Mouse (Mus musculus) heart, embryonic 11.5 days (tissue): ENCODE measurements around the gene Prdx3. TPM values are rescaled to one million over a fixed set of nuclear protein-coding genes. Genes with fewer than 3 reads are reported as not detected.

Source experiments
- ATAC-seq: fragments of 200-750 bp; cut with Nextera tagmentation; replicated peaks from 2 replicates; pipeline ENCODE4 v1.8.0; 2017; ENCODE audit warnings: moderate library complexity; ENCODE audit not compliant: insufficient number of reproducible peaks, low FRiP score, low TSS enrichment
- H3K27ac ChIP-seq: fragments of 300-500 bp; sonication (generic); 2 replicates; pipeline ENCODE4 v1.5.1; 2014; ENCODE audit warnings: mild to moderate bottlenecking, low read depth, low read length
- H3K27me3 ChIP-seq: fragments of 300-500 bp; sonication (generic); 2 replicates; pipeline ENCODE4 v1.6.1; 2014; ENCODE audit warnings: mild to moderate bottlenecking, low read length, mixed read lengths; ENCODE audit not compliant: control insufficient read depth, insufficient read depth
- H3K36me3 ChIP-seq: fragments of 300-500 bp; sonication (generic); 2 replicates; pipeline ENCODE4 v1.6.1; 2014; ENCODE audit warnings: mild to moderate bottlenecking, low read length, moderate library complexity, mixed read lengths; ENCODE audit not compliant: control insufficient read depth, insufficient read depth
- H3K4me1 ChIP-seq: fragments of 300-500 bp; sonication (generic); 2 replicates; pipeline ENCODE4 v1.6.1; 2014; ENCODE audit warnings: low read length; ENCODE audit not compliant: control insufficient read depth, insufficient read depth
- H3K4me2 ChIP-seq: fragments of 300-500 bp; sonication (generic); 2 replicates; pipeline ENCODE4 v1.6.1; 2014; ENCODE audit warnings: mild to moderate bottlenecking, moderate library complexity
- H3K4me3 ChIP-seq: fragments of 300-500 bp; sonication (generic); 2 replicates; pipeline ENCODE4 v1.5.1; 2014; ENCODE audit warnings: low read depth, low read length
- H3K9ac ChIP-seq: fragments of 300-500 bp; sonication (generic); 2 replicates; pipeline ENCODE4 v1.6.1; 2014; ENCODE audit warnings: mild to moderate bottlenecking, low read depth, low read length, moderate library complexity
- H3K9me3 ChIP-seq: fragments of 300-500 bp; sonication (generic); replicated peaks from 2 replicates; pipeline ENCODE4 v1.6.1; 2016; ENCODE audit warnings: low read length; ENCODE audit not compliant: control insufficient read depth
- WGBS: fragments of 180-500 bp; shearing (Covaris S2); extraction: QIAGEN DNeasy Blood & Tissue Kit; methylation state at CpG from one replicate; pipeline ENCODE4 v1.1.7; 2014; ENCODE audit not compliant: insufficient replicate concordance; 5-methylcytosine and 5-hydroxymethylcytosine counted together
- polyA plus RNA-seq: library from polyadenylated mRNA; unstranded; fragments of >200 nt; fragmentation: Nextera tagmentation; extraction: Ambion mirVana; gene quantifications from 2 replicates; pipeline ENCODE4 v1.2.1, GENCODE M21; 2014

The Prdx3 gene
- polyA plus RNA-seq, 1 experiment from 2014 or later, result 205 TPM

DNA sequence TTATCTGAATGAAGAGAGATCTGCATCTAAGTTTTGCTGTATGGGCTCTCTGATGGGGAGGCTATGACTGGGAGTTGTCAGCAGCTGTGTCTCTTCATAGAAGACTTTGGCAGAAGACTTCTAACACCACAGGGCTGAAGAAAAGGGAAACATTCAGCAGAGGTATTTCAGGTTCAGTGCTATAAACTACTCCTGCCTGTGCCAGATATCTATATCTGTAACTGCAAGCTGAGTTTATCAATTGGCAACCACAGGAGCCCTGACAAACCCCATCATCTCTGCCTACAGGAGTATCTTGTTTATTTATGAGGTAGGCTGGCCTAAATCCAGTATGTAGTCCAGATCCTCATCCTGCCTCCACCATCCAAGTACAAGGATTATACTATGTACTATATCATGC, 31.0 kb downstream of the Prdx3 start:
- H3K4me1 ChIP-seq, result no peaks in the 10 kb centered on the region
- no peak for ATAC-seq
- no peak overlapping the region for H3K4me3 ChIP-seq
- H3K4me2 ChIP-seq, result no peak overlapping the region
- H3K36me3 ChIP-seq, result 0 out of 2 replicates have a peak, but pooled peaks cover 2% of the 10 kb centered on the region
- no peaks in the 10 kb centered on the region for H3K27me3 ChIP-seq
- no peak overlapping the region for H3K27ac ChIP-seq
- no peaks in the 10 kb centered on the region for H3K9me3 ChIP-seq
- H3K9ac ChIP-seq, result no peak overlapping the region

DNA sequence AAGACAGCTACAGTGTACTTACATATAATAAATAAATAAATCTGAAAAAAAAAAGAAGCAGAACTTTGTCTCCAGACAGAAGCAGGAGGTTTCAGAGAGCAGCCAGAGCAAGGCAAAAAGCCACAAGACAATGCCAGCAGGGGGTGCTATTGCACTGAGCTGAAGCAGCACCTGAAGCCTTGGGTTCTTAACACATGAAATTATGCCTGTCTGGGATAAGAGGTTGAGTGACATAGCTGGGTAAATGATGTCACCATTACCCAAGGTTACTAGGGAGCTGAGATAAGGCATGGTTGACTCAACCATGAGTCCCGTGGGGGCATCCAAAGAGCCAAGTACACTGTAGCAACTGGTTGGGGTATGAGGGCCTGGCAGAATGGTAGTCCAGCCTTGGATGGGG, 36.6 kb downstream of the Prdx3 start:
- Histone ChIP-seq H3K4me2 (no peak overlapping the region), H3K4me1 (no peaks in the 10 kb centered on the region), H3K36me3 (peaks cover 14% of the 10 kb centered on the region), H3K9me3 (no peaks in the 10 kb centered on the region), H3K4me3 (no peak overlapping the region), H3K27me3 (no peaks in the 10 kb centered on the region), H3K9ac (no peak overlapping the region), H3K27ac (no peak overlapping the region)
- 55% methylated on average over 1 of the region's 1 CpGs for WGBS
- ATAC-seq, result no peak

DNA sequence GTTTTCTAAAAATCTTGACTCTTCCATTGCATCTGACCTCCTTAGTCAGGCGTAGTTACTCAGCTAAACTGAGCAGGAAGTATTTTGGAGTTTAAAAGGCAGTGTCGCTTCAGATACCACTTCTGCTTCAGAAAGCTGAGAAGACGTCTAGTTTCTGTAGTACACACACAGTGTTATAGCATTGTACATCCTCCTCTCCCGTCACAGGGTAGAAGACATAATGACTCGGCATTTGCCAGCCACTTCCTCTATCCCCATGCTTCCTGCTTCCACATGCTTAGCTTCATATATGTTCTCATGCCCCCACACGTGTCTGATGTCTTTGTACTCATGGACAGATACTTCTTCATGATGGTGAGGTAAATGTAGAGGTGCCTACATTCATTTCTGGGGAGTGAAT, 55.7 kb downstream of the Prdx3 start:
- no peak overlapping the region for H3K27ac ChIP-seq
- no peak overlapping the region for H3K9ac ChIP-seq
- no peak for ATAC-seq
- WGBS, result 89% methylated on average over 6 of the region's 6 CpGs
- H3K27me3 ChIP-seq, result no peaks in the 10 kb centered on the region
- no peaks in the 10 kb centered on the region for H3K4me1 ChIP-seq
- no peak overlapping the region for H3K4me3 ChIP-seq
- H3K36me3 ChIP-seq, result peaks cover 31% of the 10 kb centered on the region
- no peak overlapping the region for H3K4me2 ChIP-seq
- H3K9me3 ChIP-seq, result no peaks in the 10 kb centered on the region

Other genes starting within 250 kb of the Prdx3 start
- gene Nanos1, start 118.6 kb downstream of the Prdx3 start, polyA plus RNA-seq, result 1.3 and 1.6 TPM in 2 replicates
- gene Eif3a, start 83.9 kb downstream of the Prdx3 start, polyA plus RNA-seq, result 136 and 149 TPM in 2 replicates
- 24.7 and 30.0 TPM in 2 replicates for gene Fam45a, start 63.0 kb downstream of the Prdx3 start, polyA plus RNA-seq
- gene Sfxn4, start 13.1 kb downstream of the Prdx3 start, polyA plus RNA-seq, result 6.9 and 7.3 TPM in 2 replicates
- 4.7 and 4.9 TPM in 2 replicates for gene Grk5, start 15.2 kb upstream of the Prdx3 start, polyA plus RNA-seq